Mouse (Mus musculus) splenic B cell, adult 2 months (primary cell): ENCODE measurements at regions not wholly inside any gene's neighbourhood (a gene's known extent, or its start where the extent isn't known, plus 50 kb on each side); places are given as distances from the start of the nearest gene placed in this dataset.

Source experiments
- DNase-seq: peaks from one replicate; pipeline ENCODE4 v3.0.0-alpha.2; 2011; ENCODE audit warnings: low read depth, low spot score
- H3K27me3 ChIP-seq: 2 replicates; pipeline ENCODE4 v1.6.1; 2012; ENCODE audit warnings: mild to moderate bottlenecking, low read length, moderate library complexity, mixed read lengths; ENCODE audit not compliant: control insufficient read depth, poor library complexity, insufficient read depth, severe bottlenecking
- H3K36me3 ChIP-seq: 2 replicates; pipeline ENCODE4 v1.6.1; 2012; ENCODE audit warnings: mild to moderate bottlenecking, low read length, moderate library complexity, mixed read lengths; ENCODE audit not compliant: control insufficient read depth, poor library complexity, insufficient read depth, severe bottlenecking

DNA sequence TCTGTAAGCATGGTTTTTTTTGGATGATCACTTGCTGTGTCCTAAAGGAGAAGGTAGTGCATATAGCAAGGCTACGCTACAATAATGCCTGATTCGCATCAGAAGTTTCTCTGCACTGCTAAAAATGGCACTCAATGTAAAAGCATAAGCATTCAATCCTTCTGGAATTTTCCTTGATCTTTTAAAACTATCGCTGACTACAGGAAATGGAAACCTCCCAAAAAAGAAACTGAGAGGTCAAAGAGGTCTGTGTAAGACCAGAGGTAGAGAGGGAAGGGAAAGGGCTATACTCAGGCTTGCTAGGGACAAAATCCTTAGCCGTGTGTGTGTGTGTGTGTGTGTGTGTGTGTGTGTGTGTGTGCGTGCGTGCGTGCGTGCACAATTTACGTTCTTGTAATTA, 1359.8 kb upstream of the A1bg start:
- DNase-seq, result no peak
- Histone ChIP-seq H3K27me3 (no peaks in the 10 kb centered on the region), H3K36me3 (no peaks in the 10 kb centered on the region)

DNA sequence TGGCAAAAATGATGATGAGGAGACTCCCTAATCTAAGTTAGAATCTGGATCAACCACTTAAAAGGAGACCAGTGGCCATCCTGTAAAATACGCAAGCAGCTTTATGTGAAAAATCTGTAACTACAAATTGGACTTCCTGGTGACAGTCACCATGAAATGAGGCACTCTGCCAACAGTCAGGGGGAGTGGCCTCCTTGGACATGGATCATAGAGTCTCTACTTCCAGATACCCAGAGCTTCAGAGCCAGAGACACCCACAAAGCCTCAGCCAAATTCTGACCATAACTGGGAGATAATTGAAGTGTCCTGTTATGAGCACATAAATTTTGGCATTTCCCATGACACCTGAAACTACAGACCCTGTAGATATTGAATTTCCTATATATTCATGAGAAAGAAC, 1359.3 kb upstream of the A1bg start:
- no peak for DNase-seq
- Histone ChIP-seq H3K36me3 (no peaks in the 10 kb centered on the region), H3K27me3 (no peaks in the 10 kb centered on the region)

DNA sequence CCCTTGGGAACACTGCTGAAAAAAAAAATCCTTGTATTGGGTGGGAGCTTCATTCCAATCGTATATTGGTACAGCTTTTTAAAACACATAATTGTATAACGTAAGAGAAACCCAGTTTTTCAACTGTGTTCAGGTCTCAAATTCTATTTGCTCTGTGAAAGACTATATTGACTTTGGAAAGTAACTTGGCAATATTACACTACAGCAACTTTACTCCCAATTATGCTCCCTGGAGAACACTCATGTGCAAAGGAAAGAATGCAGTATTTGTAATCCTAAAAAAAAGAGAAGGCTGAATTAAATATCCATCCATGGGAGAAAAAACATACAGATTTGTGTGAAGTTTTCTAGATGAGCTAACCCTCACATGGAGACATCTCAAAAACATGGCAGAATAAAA, 1356.7 kb upstream of the A1bg start:
- Histone ChIP-seq H3K36me3 (no peaks in the 10 kb centered on the region), H3K27me3 (no peaks in the 10 kb centered on the region)
- DNase-seq, result no peak

DNA sequence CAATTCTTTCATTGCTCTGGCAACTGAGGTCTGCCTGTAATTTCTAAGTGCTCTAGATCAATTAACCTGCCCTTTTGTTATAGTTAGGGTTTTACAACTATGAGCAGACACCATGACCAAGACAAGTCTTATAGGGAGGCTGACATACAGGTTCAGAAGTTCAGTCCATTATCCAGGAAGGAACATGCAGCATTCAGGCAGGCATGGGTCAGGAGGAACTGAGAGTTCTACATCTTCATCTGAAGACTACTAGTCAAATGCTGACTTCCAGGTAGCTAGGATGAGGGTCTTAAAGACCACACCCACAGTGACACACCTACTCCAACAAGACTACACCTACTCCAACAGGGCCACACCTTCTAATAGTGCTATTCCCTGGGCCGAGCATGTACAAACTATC, 1352.0 kb upstream of the A1bg start:
- H3K36me3 ChIP-seq, result no peaks in the 10 kb centered on the region
- no peak for DNase-seq
- H3K27me3 ChIP-seq, result no peaks in the 10 kb centered on the region

DNA sequence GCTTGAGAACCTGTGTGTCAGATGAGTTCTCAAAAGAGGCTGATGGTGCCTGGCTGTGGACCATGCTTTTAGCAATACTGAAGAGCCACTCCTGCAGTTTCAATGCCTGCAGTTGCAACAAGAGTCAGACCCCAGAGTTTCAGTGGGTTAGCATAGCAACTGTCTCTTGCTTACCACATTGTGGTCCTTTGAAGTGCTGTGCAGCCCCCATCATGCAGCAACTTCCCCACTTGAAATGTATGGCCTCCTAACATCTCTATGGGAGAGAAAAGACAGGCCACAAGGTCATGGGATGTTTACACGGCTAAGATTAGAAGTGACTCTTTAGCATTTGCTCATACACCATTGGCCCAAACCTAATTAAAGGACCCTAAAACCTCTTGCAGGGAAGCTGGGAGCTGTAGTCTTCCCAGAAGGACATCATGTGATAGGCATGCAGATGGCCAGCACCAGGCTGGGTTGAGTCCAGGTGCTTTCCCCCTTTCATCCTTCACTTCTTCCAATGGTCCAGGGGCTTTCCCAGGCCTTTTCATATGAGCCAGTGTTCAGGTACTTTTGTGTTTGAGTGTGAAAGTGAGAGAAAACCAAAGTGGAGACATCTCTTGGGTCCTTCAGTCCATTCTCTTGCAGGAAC, 1351.2 kb upstream of the A1bg start:
- H3K27me3 ChIP-seq, result no peaks in the 10 kb centered on the region
- DNase-seq, result no peak
- H3K36me3 ChIP-seq, result no peaks in the 10 kb centered on the region

DNA sequence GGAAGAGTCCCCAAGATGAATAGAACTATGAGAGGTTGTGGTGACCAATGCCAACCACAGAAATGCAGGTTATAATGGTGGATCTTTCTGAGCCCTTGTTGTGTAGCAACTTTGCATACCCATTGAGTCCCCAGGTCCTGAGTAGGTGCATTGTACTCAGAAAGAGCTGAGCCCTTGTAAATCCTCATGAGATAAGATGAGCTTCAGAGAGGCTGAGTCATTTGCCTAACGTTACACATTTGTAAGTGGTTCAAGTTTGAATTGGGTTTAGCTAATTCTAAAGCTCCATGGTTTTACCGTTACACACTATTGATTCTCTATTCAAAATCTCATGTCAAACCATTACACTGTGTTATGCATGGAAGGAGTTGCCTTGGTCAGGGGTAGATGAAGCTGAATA, 1349.9 kb upstream of the A1bg start:
- Histone ChIP-seq H3K27me3 (no peaks in the 10 kb centered on the region), H3K36me3 (no peaks in the 10 kb centered on the region)
- DNase-seq, result no peak

DNA sequence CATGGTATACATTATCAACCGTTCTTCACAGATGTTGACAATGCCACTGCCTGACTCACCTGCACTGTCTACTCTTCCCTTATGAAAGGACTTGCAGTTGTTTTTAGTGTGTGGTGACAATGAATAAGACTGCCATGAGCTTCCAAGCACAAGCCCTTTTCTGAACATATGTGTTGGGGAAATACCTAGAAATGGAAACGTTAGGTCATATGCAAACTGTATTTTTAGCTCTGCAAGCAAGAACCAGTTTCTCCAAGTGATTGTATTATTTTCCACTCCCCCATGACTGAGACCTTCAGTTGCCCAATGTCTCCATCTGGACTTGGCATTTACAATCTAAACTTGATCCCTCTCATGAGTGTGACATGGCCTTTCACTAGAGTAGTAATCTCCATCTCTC, 1348.6 kb upstream of the A1bg start:
- H3K27me3 ChIP-seq, result no peaks in the 10 kb centered on the region
- peak; percentile 58 for DNase-seq
- H3K36me3 ChIP-seq, result no peaks in the 10 kb centered on the region

DNA sequence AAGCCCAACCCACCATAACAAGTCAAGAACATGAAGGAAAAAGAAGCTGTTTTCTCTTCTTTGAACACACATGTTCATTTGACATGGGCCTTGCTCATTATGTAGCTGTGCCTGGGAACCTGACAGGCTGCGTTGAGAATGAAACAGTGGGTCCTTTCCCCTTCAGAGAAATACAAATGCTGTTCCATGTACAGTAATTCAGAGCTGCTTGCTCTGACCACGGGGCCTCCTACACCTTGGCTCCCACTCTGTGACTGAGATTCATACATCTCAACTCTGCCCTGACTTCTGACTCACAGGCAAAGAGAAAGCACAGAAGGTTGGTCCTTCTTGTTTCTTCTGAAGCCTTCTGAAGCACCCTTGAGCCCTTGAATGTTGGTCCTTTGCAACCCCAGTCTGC, 1345.4 kb upstream of the A1bg start:
- Histone ChIP-seq H3K36me3 (no peaks in the 10 kb centered on the region), H3K27me3 (no peaks in the 10 kb centered on the region)
- no peak for DNase-seq

DNA sequence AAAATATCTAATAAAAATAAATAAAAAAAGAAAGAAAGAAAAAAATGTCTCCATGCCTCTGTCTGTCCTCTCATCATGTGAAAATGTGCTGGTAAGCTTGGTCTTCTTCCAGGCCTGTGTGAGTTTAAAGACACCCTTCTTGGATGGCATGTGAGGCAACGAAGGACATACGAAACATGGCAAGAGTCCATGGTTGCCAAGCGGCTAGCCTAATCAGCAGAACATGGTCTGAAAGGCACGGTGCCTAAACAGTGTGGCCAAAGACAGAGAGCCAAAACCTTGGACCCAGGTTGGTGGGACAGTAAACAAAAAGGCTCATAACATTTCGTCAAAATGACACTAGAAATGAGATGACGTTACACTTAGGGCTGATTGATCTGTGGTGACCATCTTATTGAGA, 1344.7 kb upstream of the A1bg start:
- no peak for DNase-seq
- Histone ChIP-seq H3K36me3 (no peaks in the 10 kb centered on the region), H3K27me3 (no peaks in the 10 kb centered on the region)

DNA sequence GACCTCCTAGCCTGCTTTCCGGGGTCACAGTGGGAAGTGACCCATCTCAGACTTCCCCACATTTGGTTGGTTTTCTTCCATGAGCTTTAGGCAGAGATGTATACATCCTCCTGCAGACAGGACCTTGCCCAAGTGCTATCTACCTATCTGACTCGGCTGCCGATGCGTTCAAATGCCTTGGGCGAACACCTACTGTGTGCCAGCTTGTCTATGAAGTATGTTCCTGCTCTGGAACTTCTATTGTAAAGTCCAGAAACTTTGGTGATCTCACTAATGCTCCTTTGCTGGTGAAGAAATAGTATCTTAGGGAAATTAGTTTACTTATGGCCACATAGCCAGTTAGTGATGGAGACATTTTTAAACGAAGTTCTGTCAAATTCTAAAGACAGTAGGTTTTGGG, 1343.2 kb upstream of the A1bg start:
- H3K27me3 ChIP-seq, result no peaks in the 10 kb centered on the region
- peak; percentile 22 for DNase-seq
- H3K36me3 ChIP-seq, result no peaks in the 10 kb centered on the region

DNA sequence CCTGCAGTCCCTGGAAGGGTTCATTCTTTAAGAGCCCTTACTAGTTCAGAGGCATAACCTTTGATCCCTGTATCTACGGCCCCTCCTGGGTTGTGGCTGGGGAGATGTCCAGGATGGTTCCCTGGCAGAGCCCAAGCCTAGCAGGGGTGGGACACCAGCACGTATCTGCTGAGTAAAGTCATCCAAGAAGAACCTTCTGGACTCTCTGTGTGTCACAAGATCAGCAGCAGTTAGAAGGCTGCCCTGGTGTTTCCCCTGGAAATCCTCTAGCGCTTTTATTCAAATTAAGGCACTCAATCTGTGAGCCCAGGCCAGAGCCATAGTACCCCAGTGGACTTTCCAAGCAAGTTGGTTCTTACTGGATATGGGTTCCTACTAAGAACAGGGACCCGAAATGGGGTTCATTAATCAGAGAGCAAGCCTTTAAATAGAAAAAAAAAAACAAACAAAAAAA, 1342.7 kb upstream of the A1bg start:
- no peaks in the 10 kb centered on the region for H3K27me3 ChIP-seq
- peak; percentile 85 for DNase-seq
- no peaks in the 10 kb centered on the region for H3K36me3 ChIP-seq

DNA sequence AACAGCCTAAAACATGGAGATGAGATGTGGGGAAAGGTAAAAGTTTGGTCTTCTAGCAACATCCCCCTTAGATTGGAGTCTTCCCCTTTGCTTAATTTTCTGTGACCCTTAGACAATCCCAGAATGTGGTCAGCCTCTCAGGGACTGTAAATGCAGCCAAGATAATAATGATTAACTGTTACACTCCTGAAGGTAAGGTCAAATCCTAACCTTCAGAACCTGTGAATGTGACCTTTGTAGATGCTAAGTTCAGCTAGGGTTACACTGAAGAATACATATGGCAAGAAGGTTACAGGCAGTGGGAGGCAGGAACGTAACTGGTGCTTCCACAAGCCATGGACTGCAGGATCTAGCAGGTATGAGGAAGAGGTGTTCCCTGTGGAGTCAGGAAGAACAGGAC, 1342.2 kb upstream of the A1bg start:
- no peak for DNase-seq
- Histone ChIP-seq H3K27me3 (no peaks in the 10 kb centered on the region), H3K36me3 (no peaks in the 10 kb centered on the region)

DNA sequence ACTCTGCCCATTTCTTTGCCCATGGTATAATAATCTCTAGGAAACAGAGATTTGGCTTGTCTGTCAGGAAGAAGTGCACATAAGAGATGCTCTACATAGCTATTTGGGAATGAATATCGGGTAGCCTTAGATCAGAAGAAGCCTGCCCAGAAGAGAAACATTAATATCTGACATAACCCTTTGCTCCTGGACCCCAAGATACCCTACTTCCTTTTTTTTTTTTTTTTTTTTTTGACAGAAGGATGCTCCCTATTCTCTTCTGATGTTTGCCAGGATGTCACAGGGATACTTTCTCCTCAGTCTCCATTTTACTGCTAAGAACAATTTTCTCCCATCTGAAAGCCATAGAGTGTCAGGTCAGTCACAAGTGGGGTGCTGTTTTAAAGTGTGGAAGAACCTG, 1341.4 kb upstream of the A1bg start:
- Histone ChIP-seq H3K36me3 (no peaks in the 10 kb centered on the region), H3K27me3 (no peaks in the 10 kb centered on the region)
- DNase-seq, result no peak

DNA sequence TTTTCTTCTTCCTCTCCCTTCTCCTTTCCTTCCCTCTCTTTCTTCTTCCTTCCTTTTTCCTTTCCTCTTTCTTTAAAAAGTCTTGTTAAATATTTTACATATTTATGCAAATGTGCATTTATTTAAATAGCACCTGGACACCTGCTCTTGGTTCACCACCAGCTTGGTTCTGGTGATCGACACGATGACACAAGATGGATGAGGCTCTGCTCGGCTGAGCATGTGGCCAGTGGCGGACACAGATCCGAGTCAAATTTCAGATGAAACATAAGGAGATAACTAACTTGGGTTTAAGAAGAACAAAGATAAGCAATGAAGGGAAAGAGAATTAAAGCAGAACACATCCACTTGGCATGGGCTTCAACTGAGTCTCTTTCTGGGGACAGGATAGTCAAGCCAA, 1339.7 kb upstream of the A1bg start:
- peak; percentile 21 for DNase-seq
- no peaks in the 10 kb centered on the region for H3K36me3 ChIP-seq
- H3K27me3 ChIP-seq, result no peaks in the 10 kb centered on the region

DNA sequence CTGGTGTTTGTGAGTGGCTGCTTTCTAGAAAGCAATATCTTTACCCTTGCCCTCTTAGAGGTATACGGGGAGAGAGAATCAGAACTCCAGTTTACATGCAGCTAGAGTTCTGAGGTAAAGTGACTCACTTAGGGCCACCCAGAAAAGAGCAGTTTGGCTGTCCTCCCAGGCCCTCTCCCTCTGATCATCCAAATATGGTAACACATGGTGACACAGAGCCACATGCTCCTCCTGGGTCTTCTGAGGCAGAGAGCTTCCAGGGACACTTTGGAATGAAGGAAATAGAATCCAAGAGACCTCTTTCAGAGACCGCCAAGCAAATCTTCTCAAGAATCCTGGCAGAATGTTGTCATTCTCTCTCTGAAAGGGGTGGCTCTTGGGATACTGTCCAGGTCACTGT, 1338.7 kb upstream of the A1bg start:
- no peak for DNase-seq
- no peaks in the 10 kb centered on the region for H3K36me3 ChIP-seq
- no peaks in the 10 kb centered on the region for H3K27me3 ChIP-seq

DNA sequence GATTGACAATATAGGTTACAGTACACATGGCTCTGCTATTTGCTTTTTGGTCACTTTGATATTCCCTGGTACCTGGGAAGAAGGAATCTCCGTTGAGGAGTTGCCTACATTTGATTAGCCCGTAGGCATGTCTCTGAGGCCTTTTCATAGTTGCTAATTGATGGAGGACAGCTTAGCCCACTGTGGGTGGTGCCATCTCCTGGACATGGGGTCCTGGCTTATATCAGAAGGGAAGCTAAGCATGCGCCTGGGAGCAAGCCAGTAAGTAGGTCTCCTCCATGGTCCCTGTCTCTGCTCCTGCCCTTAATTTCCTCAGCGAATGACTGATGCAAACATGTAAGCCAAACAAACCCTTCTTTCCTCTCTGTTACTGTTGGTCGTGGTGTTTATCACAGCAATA, 1335.8 kb upstream of the A1bg start:
- no peaks in the 10 kb centered on the region for H3K27me3 ChIP-seq
- DNase-seq, result no peak
- H3K36me3 ChIP-seq, result no peaks in the 10 kb centered on the region
